Mouse (Mus musculus) cerebellum, adult 18-20 months (tissue): Measurements from ENCODE around the gene Zfp366.

Source experiments
- DNase-seq, 2 experiments: peaks; one replicate each; pipeline ENCODE4 v3.0.0; 2021

The Zfp366 gene

DNA sequence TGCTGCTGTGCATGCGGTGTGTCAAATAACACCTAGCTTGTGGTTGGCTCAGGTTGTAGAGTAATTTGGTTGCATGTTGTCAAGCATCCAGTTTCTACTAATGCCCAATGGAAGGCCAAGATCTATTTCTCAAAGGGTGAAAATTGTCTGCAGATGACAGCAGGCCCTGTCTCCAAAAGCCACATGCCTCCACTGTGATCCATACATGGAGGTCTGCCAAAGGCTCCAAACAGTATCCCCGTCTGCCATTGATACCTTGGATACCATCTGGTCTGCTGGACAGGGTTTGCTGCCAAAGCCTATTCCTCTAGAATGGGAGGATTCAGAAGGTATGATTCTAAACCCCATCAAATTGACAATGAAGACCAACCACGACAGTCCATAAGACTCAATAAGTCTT is 74.1 kb downstream of the Zfp366 start:
- peak; percentile 65 to 70 for DNase-seq

DNA sequence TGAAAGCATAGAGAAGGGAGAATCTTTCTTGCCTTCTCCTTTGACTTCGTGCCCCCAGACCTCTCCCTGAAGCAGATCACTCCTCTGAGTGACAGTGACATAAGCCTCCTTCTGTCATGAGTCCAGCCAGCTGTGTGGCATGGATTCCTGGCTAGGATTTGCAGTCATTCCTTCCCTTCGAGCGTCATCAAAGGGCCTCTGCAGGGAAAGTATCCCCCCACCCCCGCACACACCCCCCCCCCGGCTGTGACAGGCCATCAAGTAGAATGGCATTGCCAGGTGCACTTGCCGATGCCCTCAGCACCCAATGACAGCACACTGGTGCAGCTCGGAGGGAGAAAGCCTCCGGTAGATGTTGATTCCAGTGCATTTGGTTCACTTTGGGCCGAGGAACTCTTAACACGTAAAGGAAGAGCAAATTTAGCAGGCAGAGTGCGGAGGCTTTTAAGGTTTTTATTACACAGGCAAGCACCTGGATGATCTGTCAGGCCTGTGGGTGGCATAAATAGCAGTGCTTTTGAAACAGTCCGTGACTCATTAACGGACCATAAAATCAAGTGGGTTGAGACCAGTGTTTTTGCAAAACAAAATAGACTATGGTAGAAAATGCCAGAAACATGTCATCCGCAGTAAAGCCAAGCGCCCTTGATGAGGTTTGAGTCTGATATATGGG is 75.0 kb downstream of the Zfp366 start:
- no peak for DNase-seq

DNA sequence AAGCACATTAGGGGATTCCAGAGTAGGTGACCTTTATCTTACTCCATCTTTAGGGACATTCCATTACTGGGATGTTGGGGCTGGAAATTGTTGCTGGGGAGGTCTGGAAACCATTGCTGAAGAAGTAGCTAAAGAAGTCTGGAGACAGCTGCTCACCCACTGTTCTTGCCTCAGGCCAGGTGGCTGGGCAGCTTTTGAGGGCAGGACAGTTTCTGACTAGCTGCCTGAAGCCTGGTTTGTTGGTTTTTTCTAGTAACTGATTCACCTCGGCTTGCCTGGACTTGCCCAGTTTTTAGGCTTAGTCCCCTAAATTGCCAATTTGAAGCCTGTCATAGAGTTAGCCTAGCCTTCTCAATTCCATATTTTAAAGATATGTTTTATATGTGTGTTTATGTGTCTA is 77.8 kb downstream of the Zfp366 start:
- DNase-seq, result no peak

DNA sequence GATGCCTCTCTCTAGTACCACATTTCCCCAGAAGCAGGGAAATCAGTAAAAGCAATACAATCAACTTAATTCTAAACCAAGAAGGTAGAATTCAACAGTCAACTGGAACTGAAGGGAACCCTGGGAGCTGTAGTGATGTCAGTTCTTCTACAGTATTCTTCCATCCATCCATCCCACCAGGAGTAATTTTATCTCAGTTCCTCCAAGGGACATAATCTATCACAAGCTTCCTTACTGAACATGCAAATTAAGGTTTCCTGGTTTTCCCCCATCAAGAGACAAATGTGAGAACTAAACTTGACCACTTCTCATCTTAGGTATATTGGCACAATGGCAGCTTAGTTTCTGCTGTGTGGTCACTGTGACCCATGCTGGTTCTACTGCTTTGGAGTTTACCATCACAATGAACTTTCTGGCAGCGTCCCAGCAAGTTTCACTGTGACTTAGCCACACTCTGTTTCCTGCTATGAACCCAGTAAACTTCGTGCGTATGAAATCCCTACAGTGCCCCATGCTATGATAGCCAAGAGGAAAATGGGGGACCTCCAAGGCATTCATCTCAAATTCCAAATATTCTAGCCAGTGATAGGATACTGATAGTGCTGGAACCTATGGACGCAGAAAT is 78.6 kb downstream of the Zfp366 start:
- no peak for DNase-seq

DNA sequence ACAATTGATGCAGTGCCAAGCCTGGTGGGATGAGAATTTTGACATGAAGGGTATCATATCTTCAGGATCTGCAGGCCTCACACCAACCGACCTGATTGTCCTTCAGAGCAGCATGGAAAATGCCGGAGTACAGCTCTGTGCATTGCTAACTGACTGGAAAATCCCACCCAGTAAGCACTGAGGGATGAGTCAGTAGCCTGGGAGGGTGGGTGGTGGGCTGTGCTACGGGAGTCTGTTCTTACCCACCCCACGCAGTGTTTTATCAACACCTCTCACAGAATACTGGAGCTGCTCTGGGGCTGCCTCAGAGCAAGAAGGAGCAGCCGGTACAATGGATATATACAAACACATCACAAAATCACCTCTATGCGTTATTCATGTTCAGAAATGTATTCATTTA is 79.9 kb downstream of the Zfp366 start:
- no peak for DNase-seq

DNA sequence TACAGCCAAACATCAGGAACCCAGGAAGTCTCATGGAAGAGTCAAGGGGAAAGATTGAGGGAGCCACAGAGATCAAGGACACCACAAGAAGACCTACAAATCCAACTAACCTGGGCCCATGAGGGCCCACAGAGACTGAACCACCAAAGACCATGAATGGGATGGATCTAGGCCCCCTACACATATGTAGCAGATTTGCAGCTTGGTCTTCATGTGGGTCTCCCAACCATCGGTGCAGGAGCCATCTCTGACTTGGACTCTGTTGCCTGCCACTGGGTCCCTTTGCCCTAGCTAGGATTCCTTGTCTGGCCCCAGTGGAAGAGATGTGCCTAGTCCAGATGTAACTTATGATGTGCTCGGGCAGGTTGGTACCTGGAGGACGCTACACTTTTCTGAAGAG is 87.4 kb downstream of the Zfp366 start:
- DNase-seq, result no peak

DNA sequence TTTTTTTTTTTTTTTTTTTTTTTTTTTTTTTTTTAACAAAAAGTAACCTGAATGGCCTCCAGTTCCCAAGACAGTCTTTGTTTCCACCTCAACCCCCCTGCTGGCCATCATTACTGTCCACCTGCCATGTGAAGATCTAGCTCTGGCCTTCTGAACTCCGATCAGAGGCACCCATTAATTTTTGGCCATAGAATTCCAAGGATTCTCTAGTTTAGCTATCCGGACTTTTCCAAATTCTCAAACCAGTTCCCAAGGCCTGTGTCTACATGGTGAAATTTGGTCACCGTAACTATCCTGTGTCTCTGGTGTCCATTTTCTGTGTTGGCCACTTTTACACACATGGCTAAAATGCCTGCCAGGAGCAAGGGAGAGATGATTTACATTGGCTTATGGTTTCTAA is 92.9 kb downstream of the Zfp366 start:
- DNase-seq, result no peak

DNA sequence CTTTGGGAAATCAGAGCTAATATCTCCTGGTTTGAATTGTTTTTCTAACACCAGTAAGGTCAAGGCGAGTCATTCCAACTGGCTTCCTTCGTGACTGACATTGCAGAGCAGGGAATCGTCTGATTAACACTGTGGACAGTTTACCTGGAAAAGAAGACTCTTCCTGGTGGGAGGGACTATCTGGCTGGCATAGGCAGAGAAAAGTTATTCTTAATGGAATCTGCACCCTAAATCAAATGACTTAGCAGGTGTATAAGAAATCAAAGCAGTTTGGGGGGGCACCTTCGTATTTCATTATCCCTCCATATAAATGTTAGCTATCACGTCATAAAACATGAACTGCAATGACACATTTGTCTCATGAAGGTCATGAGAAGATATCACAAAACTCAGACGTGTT is 93.9 kb downstream of the Zfp366 start:
- DNase-seq, result no peak

DNA sequence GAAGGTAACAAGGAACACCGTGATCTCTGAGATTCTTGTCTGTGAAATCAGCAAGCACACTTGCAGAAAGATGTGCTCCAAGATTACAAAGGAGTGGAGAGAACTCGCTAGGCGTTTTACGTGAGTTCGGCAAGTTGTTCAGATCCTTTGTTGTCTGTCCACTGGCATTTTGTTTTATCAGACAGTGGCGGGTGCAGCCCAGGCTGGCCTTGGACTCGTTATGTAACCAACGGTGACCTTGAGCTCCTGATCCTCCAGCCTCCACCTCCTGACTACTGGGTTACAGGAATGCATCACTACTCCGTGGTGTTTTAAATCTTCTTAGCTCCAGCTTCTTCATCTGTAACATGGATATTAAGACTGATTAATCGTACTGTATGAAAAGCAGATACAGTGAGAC is 94.7 kb downstream of the Zfp366 start:
- no peak for DNase-seq

DNA sequence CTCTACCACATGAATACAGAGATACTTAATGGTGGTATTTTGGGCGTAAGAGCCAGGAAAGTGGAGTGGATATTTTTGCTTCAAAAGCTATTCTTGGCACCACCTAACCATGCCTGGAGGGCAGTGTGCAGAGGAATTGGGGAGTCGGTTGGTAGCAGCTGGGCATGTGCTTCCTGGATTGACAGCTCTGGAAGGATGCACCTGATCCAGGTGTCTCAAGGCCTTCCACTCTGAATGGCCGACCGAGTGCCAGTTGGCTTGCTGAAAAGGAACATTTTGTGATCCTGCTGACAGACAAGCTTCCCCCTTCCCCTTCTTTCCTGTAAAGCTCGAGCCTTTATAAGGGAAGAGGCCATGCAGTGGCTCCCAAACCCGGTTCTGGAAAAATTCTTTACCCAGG is 98.3 kb downstream of the Zfp366 start:
- no peak for DNase-seq

DNA sequence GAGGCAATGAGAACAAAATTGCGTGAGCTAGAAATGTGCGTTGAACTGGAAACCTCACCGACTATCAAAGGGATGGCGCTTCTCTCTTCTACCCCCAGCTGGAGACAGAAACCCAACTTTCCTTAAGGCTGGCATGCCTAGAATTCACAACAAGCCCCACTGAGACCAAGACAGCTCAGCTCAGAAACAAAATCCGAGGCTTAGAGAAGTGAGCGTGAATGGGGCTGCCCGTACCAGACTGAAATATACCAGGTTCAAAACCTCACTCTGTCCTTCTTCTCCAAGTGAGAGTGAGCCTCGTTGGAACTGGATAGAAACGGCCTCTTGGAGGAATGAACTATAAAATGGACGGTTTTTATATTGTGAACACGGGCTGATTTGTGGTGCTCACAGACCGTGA is 99.3 kb downstream of the Zfp366 start:
- no peak for DNase-seq

DNA sequence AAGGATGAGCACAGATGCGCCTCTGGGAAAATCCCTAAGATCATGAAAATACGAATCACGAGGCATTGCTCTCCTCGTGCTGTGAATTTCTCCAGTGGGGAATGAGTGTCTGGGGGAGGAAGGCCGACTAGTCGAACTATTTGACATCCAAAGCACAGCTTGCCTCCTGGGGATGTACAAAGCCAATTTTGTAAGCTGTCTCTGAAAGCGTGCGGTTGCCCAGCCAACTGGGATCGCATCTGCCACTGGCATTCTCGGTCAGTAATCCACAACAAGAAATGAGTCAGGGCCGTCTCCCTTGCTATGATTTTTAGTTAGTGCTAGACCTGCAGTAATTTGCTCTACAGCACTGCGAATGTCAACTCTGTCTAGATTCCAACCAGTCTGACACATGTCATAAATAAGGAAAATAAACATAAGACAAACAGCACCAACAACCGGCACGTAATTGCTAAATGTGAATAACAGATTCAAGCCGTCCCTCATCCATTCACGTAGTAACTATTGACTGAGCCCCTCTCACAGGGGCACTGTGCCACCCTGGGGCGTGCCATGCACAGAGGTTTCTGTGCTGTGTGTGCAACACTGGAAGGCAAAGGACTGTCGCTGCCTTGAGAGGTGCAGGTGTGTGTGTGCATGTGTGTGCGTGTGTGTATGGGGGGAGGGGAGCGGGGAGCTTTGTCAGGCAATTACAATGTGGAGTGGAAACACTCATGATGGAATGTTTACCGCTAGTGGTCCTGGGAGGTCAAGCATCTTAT is 100.0 kb downstream of the Zfp366 start:
- DNase-seq, result peak; percentile 12 to 38

DNA sequence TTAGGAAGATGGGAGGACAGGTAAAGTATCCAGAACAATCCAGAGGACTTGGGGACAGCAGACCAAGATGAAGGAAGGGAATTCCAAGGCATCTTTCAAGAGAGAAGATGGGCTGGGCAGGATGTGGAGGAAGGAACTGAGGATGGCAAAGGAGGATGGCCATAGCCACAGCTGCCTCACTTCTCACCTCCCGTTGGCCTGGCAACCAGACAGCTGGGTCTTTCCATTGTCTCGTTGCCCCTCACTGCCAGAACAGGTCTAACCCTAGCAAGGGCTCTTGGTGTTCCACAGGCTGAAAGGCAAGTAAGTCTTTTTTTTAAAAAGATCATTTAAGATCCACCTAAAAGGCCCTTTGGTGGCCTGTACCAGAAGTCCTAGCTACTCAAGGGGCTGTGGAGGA is 100.6 kb downstream of the Zfp366 start:
- no peak for DNase-seq

DNA sequence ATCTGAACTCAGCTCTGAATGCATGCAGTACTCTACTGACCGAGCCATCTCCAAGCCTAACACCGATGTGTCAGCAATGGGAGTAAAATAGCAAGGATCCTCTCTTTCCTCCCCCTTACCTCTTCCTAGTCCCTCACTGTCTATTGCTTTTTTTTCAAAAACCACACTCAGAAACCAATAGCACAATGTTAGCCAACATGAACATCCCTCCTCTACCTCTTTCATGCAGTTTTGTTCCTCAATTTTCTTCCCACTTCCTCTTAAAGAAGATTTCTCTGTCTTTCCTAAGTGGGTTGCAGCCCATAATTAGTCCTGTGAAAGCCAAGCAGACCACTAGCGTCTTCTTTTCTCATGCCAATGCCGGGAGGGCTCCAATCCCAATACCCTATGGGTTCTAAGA is 102.6 kb downstream of the Zfp366 start:
- DNase-seq, result no peak

DNA sequence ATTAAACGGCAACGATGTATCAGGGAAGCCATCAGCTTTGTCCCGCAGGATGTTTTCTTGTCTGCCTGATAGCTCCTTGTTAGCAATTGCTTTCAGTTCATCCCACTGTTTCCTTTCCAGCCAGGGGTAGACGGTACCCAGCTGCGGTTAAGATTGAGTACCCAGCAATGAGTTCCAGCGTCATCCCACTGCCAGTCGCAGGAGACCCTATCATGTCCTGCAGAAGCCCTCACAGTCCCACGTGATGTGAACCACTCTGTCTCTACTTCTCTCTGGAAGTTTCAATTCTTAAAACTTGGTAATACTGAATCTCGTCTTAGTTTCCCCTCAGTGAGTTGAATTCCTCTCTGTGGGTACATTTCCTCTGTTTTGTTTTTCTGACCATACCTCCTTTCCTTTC is 103.2 kb downstream of the Zfp366 start:
- DNase-seq, result no peak

DNA sequence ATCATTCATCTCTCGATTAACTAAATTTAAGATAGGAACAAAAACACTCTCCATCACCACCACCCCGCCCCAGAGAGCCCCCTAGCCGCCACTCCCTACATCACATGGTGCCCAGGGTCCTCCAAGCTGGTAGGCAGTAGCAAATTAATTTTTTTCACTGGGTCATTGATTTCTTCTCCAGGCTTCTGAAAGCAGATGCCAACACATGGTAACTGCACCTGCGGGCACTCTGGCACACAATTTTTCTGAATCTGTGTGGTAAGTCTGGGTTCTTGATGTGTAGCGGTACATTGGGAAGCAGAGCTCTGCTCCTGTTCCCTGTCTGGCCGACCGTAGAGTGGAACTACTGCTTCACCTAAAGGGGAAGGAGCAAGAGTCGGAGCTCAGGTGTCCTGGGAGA is 106.1 kb downstream of the Zfp366 start:
- DNase-seq, result no peak

DNA sequence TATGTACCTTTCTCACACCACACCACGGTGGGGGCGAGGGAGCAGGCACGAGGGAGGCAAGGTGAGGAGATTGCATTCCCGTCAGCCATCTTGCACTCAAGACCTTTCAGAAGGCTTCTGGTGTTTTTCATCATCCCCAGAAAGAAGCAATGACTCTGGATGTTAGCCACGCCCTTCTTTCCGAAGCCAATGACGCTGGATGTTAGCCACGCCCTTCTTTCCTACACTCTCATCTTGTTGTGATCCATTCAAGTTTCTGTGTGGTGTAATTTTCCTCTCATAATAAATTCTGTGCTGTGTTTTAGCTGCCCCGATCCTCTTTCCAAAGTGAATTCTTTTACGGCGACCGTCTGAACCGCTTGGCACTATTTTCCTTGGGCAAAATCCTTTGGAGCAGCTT is 109.6 kb downstream of the Zfp366 start:
- DNase-seq, result no peak

DNA sequence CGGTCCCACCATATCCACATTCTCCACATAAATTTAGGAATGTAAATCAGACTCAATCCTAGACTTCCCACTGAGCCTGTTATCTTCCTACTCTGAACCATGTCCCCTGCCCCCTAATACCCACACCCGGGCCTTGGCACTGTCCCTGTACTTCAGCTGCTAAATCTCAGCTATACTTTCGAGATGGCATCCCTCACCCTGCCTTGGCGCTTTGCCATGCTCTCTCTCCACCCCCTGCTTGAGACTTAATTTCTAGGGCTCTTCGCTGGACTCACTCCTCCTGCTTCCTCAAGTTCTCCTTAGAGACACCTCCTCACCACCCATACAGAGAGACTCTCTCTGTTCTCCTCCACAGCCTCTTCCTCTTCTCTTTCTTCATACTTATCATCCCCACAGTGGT is 115.3 kb downstream of the Zfp366 start:
- DNase-seq, result no peak
